Mouse (Mus musculus) midbrain, embryonic 13.5 days (tissue): ENCODE measurements around the gene Srgap2. TPM values are rescaled to one million over a fixed set of nuclear protein-coding genes. Genes with fewer than 3 reads are reported as not detected.

Experiments
- ATAC-seq: fragments of 200-750 bp; cut with Nextera tagmentation; 2 replicates; pipeline ENCODE4 v1.8.0; 2017; ENCODE audit warnings: mild to moderate bottlenecking, moderate TSS enrichment, moderate library complexity
- H3K27ac ChIP-seq: fragments of 300-500 bp; sonication (generic); 2 replicates; pipeline ENCODE4 v1.5.1; 2015; ENCODE audit warnings: inconsistent platforms, mild to moderate bottlenecking, moderate library complexity
- H3K27me3 ChIP-seq: fragments of 300-500 bp; sonication (generic); 2 replicates; pipeline ENCODE4 v1.6.1; 2015; ENCODE audit warnings: mild to moderate bottlenecking, inconsistent platforms
- H3K36me3 ChIP-seq: fragments of 300-500 bp; sonication (generic); 2 replicates; pipeline ENCODE4 v1.6.1; 2015; ENCODE audit warnings: mild to moderate bottlenecking, inconsistent platforms
- H3K4me1 ChIP-seq: fragments of 300-500 bp; sonication (generic); replicated peaks from 2 replicates; pipeline ENCODE4 v1.6.1; 2015; ENCODE audit warnings: inconsistent platforms
- H3K4me2 ChIP-seq: fragments of 300-500 bp; sonication (generic); replicated peaks from 2 replicates; pipeline ENCODE4 v1.6.1; 2015; ENCODE audit warnings: moderate library complexity, mild to moderate bottlenecking, inconsistent platforms
- H3K4me3 ChIP-seq: fragments of 300-500 bp; sonication (generic); replicated peaks from 2 replicates; pipeline ENCODE4 v1.5.1; 2015; ENCODE audit warnings: mild to moderate bottlenecking, inconsistent platforms
- H3K9ac ChIP-seq: fragments of 300-500 bp; sonication (generic); replicated peaks from 2 replicates; pipeline ENCODE4 v1.6.1; 2015; ENCODE audit warnings: mild to moderate bottlenecking, inconsistent platforms
- H3K9me3 ChIP-seq: fragments of 300-500 bp; sonication (generic); 2 replicates; pipeline ENCODE4 v1.6.1; 2016; ENCODE audit warnings: mild to moderate bottlenecking, inconsistent platforms
- WGBS: fragments of 180-500 bp; shearing (Covaris S2); methylation state at CpG from one replicate; pipeline ENCODE4 v1.1.7; 2015; 5-methylcytosine and 5-hydroxymethylcytosine counted together
- polyA plus RNA-seq: library from polyadenylated mRNA; unstranded; fragments of >200 nt; fragmentation: Nextera tagmentation; extraction: Ambion mirVana; gene quantifications from 2 replicates; pipeline ENCODE4 v1.2.1, GENCODE M21; 2015

Srgap2 gene
- polyA plus RNA-seq, 1 experiment from 2014 or later: 18.8 TPM

DNA sequence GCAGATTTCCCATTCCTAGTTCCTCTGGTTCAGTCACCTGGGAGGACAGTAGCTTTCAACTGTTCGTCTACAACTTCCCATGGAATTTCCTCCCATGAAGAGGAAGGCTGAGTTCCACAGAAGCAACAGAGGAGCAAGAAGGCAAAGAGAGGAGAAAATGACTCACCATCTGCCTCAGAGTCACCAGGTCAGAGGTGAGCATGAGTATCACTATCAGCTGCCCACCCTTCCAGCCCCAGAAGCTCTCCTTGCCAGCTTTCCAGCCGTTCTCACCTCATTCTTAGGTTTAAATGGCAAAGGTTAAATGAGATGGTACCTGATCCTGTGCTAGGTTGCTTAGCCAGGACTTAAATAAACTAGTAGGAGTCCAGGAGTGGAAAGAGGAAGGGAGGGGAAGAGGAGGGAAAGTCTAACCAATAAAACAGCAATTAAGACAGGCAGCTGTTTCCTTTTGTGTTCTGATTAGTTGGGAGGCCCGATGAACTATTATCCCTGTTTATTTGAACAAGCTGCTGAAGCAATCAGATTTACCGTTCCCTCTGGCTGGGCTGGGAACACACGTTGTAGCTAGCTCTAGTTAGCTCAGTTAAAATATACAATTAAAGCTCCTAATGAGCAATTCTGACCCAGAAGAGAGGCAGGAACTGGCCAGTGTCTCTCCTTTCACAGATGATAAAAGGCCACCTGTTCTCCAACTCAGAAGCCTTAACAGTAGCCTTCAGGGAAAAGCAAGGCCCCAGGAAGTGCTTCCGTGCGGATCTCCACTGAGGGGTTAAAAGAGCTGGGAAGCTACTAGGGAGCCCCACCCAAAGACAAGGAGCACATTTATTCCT, 148.9 kb downstream of the Srgap2 start:
- Histone ChIP-seq H3K27ac (0 out of 2 replicates have a peak overlapping the region, but pooled peaks have one; percentile 10), H3K9me3 (no peaks in the 10 kb centered on the region), H3K4me3 (no peak overlapping the region), H3K36me3 (peaks cover 7% of the 10 kb centered on the region; the same call in 1 of the 2 replicates), H3K4me1 (peaks cover 23% of the 10 kb centered on the region), H3K4me2 (no peak overlapping the region), H3K9ac (no peak overlapping the region), H3K27me3 (no peaks in the 10 kb centered on the region)
- ATAC-seq: no peak
- 51% methylated on average over 7 of the region's 7 CpGs for WGBS

- H3K4me2 ChIP-seq: no peak overlapping the region
Measured at GRCm38 (mm10) chr1:131365832-131366231, 161.3 kb downstream of the Srgap2 start.

GRCm38 (mm10) chr1:131364432-131364831, 162.7 kb downstream of the Srgap2 start:
- no peaks in the 10 kb centered on the region for H3K9me3 ChIP-seq
- peaks cover 7% of the 10 kb centered on the region; the same call in 1 of the 2 replicates for H3K36me3 ChIP-seq
- no peaks in the 10 kb centered on the region for H3K27me3 ChIP-seq
- no peak overlapping the region for H3K27ac ChIP-seq
- H3K4me1 ChIP-seq: no peaks in the 10 kb centered on the region
- H3K9ac ChIP-seq: no peak overlapping the region
- 84% methylated on average over 3 of the region's 3 CpGs for WGBS
- ATAC-seq: no peak
- no peak overlapping the region for H3K4me3 ChIP-seq
- no peak overlapping the region for H3K4me2 ChIP-seq

More at GRCm38 (mm10) chr1:131365832-131366231, 161.3 kb downstream of the Srgap2 start:
- WGBS: 56% methylated on average over 1 of the region's 1 CpGs
- H3K36me3 ChIP-seq: peaks cover 7% of the 10 kb centered on the region; the same call in 1 of the 2 replicates
- no peak overlapping the region for H3K4me3 ChIP-seq
- ATAC-seq: no peak
- no peak overlapping the region for H3K27ac ChIP-seq
- no peaks in the 10 kb centered on the region for H3K4me1 ChIP-seq
- H3K9ac ChIP-seq: no peak overlapping the region
- no peaks in the 10 kb centered on the region for H3K9me3 ChIP-seq
- no peaks in the 10 kb centered on the region for H3K27me3 ChIP-seq

- Histone ChIP-seq H3K27me3 (no peaks in the 10 kb centered on the region), H3K4me2 (no peak overlapping the region), H3K27ac (no peak overlapping the region), H3K9me3 (no peaks in the 10 kb centered on the region), H3K36me3 (peaks cover 7% of the 10 kb centered on the region; the same call in 1 of the 2 replicates), H3K4me1 (no peaks in the 10 kb centered on the region), H3K4me3 (no peak overlapping the region), H3K9ac (no peak overlapping the region)
- ATAC-seq: no peak
- WGBS: 80% methylated on average over 3 of the region's 3 CpGs
Measured at GRCm38 (mm10) chr1:131363887-131364286, 163.3 kb downstream of the Srgap2 start.

GRCm38 (mm10) chr1:131362089-131362488, 165.1 kb downstream of the Srgap2 start:
- no peak overlapping the region for H3K4me3 ChIP-seq
- H3K27ac ChIP-seq: no peak overlapping the region
- peaks cover 7% of the 10 kb centered on the region; the same call in 1 of the 2 replicates for H3K36me3 ChIP-seq
- H3K9ac ChIP-seq: no peak overlapping the region
- WGBS: 97% methylated on average over 2 of the region's 2 CpGs
- H3K4me2 ChIP-seq: no peak overlapping the region
- ATAC-seq: no peak
- H3K4me1 ChIP-seq: no peaks in the 10 kb centered on the region
- no peaks in the 10 kb centered on the region for H3K9me3 ChIP-seq
- no peaks in the 10 kb centered on the region for H3K27me3 ChIP-seq

GRCm38 (mm10) chr1:131360800-131361199, 166.4 kb downstream of the Srgap2 start:
- WGBS: 89% methylated on average over 3 of the region's 3 CpGs
- Histone ChIP-seq H3K27me3 (no peaks in the 10 kb centered on the region), H3K4me2 (no peak overlapping the region), H3K4me1 (no peaks in the 10 kb centered on the region), H3K27ac (no peak overlapping the region), H3K4me3 (no peak overlapping the region), H3K9me3 (no peaks in the 10 kb centered on the region), H3K9ac (no peak overlapping the region), H3K36me3 (peaks cover 14% of the 10 kb centered on the region)
- no peak for ATAC-seq

- H3K27ac ChIP-seq: no peak overlapping the region
- no peak for ATAC-seq
- H3K4me1 ChIP-seq: no peaks in the 10 kb centered on the region
- H3K4me2 ChIP-seq: no peak overlapping the region
- H3K9me3 ChIP-seq: no peaks in the 10 kb centered on the region
- no peaks in the 10 kb centered on the region for H3K27me3 ChIP-seq
- WGBS: 96% methylated on average over 1 of the region's 1 CpGs
- peaks cover 23% of the 10 kb centered on the region for H3K36me3 ChIP-seq
- H3K9ac ChIP-seq: no peak overlapping the region
- no peak overlapping the region for H3K4me3 ChIP-seq
Measured at GRCm38 (mm10) chr1:131359609-131360008, 167.5 kb downstream of the Srgap2 start.

GRCm38 (mm10) chr1:131357213-131357612, 169.9 kb downstream of the Srgap2 start:
- Histone ChIP-seq H3K36me3 (peaks cover 22% of the 10 kb centered on the region), H3K9ac (no peak overlapping the region), H3K4me3 (no peak overlapping the region), H3K27me3 (no peaks in the 10 kb centered on the region), H3K4me2 (no peak overlapping the region), H3K9me3 (no peaks in the 10 kb centered on the region), H3K4me1 (no peaks in the 10 kb centered on the region), H3K27ac (no peak overlapping the region)
- no peak for ATAC-seq
- 67% methylated on average over 1 of the region's 1 CpGs for WGBS

DNA sequence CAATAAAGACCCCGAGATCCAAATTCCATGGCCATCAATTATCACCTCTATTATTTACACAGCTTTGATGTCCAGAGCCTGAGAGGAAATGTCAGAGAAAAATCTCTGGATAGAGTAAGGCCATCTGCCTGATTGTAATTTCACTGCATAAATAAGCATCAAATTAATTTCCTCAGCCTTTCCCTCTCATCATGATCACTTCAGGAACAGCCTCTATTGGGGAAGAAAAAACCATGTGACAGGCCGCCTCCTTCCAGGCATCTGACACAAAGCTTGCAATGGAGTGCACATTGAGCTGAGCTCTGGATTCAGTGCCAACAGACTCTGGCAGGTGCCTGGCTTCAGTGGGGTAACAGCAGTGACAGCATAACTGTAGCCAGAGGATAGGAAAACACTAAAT, 175.7 kb downstream of the Srgap2 start:
- Histone ChIP-seq H3K4me1 (peaks cover 12% of the 10 kb centered on the region; the same call in 1 of the 2 replicates), H3K27ac (peak overlapping the region; percentile 48), H3K9ac (no peak overlapping the region; the same call in 1 of the 2 replicates), H3K4me3 (no peak overlapping the region), H3K4me2 (no peak overlapping the region), H3K9me3 (no peaks in the 10 kb centered on the region), H3K27me3 (no peaks in the 10 kb centered on the region), H3K36me3 (peaks cover 31% of the 10 kb centered on the region)
- ATAC-seq: peak; percentile 94
- WGBS: 25% methylated on average over 2 of the region's 2 CpGs

DNA sequence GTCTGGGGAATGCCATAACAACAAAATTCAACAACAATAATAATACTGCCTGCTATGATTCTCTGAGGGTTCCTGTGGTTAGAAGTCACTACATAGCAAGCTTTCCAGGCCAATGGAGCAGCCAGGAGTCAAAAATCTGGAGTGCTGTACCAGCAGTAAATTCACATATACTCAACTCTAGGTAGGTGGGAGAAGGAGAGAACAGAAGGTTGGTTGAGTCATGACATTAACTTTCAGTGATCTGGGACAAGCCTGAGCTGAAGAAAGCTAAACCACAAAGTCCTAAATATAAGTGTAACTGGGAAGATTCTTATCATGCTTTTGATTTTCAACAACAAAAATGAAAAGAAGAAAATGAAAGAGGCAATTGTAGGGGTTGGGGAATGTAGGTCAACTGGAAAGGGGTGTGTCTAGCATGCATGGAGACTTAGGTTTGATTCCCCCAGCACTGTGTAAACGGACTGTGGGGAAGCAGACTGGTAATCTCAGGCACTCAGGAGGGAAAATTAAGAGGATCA, 177.1 kb downstream of the Srgap2 start:
- Histone ChIP-seq H3K9me3 (no peaks in the 10 kb centered on the region), H3K4me3 (no peak overlapping the region), H3K4me2 (no peak overlapping the region), H3K9ac (no peak overlapping the region), H3K4me1 (peaks cover 12% of the 10 kb centered on the region; the same call in 1 of the 2 replicates), H3K27me3 (no peaks in the 10 kb centered on the region), H3K36me3 (peaks cover 32% of the 10 kb centered on the region), H3K27ac (no peak overlapping the region)
- ATAC-seq: no peak
- WGBS: 67% methylated on average over 1 of the region's 1 CpGs

- WGBS: 85% methylated on average over 2 of the region's 2 CpGs
- Histone ChIP-seq H3K9me3 (no peaks in the 10 kb centered on the region), H3K4me2 (no peak overlapping the region), H3K4me3 (no peak overlapping the region), H3K27me3 (no peaks in the 10 kb centered on the region), H3K4me1 (peaks cover 12% of the 10 kb centered on the region; the same call in 1 of the 2 replicates), H3K36me3 (peaks cover 36% of the 10 kb centered on the region), H3K9ac (no peak overlapping the region), H3K27ac (no peak overlapping the region)
- no peak for ATAC-seq
Measured at GRCm38 (mm10) chr1:131347708-131348107, 179.4 kb downstream of the Srgap2 start.

GRCm38 (mm10) chr1:131346916-131347555, 180.1 kb downstream of the Srgap2 start:
- H3K4me1 ChIP-seq: peaks cover 12% of the 10 kb centered on the region; the same call in 1 of the 2 replicates
- no peak overlapping the region for H3K9ac ChIP-seq
- no peak for ATAC-seq
- H3K9me3 ChIP-seq: no peaks in the 10 kb centered on the region
- H3K4me3 ChIP-seq: no peak overlapping the region
- WGBS: 58% methylated on average over 1 of the region's 1 CpGs
- no peaks in the 10 kb centered on the region for H3K27me3 ChIP-seq
- no peak overlapping the region for H3K4me2 ChIP-seq
- no peak overlapping the region for H3K27ac ChIP-seq
- peaks cover 36% of the 10 kb centered on the region for H3K36me3 ChIP-seq
